Mouse (Mus musculus) gastrocnemius, postnatal 25 days (tissue): ENCODE measurements around the gene Krba1. TPM values are rescaled to one million over a fixed set of nuclear protein-coding genes. Genes with fewer than 3 reads are reported as not detected.

ENCODE experiments used
- DNase-seq: peaks from one replicate; pipeline ENCODE4 v3.0.0; 2022
- total RNA-seq, 2 experiments: library from RNA; stranded (reverse); gene quantifications; 1 replicate in 1 of 2; 2 replicates in 1 of 2; pipeline ENCODE4 v1.2.3; 2021

Gene Krba1
- total RNA-seq, 2 experiments from 2014 or later, result 14.5 to 15.9 TPM

DNA sequence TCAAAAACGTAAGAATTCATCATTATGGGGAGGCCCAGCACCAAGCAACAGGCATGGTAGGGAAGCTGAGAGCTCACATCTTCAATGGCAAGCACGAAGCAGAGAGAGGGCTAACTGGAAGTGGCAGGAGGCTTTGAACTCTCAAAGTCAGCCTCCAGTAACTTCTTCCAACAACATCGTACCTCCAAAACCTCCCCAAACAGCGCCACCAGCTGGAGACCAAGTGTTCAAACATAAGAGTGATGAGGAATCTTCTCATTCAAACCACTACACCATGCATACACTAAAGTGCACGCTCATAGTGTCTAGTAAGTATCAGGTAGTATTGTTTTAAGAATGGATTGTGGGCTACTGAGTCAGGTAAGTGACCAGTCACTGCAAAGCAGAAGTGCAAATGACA lies 28.7 kb downstream of the Krba1 start:
- no peak for DNase-seq

DNA sequence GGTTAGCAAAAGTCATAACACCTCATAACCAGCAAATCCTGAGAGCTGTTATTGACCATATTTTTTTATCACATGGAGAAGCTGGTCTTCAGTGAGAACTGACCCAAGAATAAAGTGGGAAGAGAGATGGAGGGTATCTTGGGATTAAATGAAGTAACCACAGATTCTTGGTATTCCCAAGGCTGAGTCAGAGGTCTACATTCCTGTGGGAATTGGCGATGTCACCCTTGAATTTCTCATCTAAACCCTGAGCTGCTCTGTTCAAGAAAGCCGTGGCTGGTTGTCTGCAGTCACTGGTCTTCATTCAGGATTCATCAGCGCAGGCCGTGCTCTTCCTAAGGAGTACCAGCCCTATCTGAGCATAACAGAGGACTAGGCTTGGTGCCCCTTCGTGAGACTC lies 31.6 kb downstream of the Krba1 start:
- DNase-seq, result no peak

DNA sequence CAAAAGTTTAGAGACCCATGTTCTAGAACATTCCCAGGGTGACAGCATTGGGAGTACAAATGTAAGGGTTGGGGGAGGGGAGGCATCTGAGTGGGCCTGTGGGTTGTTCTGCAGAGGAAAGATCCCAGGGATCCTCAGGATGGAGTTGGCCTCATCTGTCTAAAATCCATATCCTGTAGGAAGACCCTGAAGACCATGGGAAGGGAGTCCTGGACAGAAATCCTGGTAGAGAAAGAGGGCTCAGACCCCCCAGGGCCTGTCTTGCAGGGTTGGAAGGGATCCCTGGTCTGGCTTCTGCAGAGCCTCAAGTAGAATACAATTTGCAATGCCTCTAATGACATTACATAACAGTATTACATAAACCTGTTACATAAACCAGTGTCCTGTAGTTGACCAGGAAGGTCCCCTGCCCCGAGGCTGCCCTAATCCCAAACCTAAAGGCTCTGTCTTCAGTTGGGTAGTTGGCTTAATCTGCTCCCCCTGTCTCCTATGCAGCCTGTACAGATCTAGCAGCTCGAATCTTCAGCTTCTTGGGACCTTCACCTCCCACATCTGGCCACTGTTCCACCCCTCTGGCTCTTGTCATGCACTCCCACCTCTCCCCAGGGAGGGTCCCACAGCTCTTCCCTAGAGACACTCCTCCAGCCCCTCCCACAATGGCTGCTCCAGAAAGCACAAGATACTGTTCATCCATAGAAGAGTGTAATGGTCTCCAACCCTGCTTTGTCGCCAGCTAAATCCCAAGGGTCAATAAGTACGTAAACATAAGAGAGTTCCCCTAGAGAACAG lies 33.6 kb downstream of the Krba1 start:
- no peak for DNase-seq

DNA sequence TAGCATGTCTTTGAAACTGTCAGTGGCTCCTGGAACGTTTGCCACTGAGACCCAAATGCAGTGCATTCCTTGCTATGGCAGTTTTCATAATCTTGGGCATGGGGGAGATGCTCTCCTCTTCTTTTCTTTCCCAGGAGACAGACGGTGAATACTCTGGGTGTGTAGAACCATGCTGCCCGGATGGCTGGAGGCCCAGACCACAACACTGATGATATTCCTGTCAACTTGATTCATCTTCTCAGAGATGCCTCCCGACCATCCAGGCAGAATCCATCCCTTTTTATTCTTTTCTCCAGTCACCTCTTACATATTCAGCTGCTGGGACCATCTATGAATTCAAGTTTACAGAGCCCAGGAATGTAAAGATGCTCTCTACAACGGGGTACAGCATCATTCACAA lies 35.4 kb downstream of the Krba1 start:
- no peak for DNase-seq

DNA sequence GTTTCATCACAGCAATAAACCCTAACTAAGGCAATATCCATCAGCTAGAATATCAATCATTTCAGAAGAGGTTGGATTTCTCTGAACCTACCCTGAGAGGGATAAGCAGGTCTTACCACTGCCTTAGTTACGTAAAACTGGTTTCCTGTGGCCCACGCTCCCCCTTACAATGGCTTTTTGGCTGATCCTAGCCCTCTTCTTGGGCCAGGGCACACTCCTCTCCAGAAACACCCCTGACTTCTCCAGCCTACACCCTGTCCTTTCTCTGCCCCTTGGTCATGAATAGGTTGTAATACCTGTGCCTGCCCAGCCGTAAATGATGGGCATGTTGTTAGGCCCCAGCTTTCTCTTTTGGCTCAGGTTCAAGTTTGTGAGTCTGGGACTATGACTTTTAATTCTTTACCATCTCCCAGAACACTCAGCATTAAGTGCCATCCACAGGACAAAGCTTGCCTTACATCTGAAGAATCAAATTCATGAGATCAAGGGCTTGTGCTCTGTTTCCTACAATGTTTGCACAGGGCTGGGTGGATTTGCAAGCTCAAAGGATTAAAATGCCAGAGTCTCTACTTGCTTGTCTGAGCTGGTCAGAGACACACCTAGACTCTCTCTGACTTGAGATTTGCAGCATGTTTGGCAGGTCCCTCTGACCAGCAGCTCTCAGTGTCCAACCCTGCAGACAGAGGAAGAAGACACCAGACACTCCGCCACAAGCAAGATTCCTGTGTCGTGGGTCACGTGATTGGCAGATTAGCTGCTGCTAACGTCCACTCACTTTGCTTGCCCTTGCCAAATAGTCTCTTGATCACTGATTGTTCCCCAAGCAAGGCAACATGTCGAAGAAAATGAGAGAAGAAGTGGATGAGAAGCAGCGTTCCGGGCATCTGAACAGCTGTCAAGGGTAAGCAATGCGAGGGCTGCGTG lies 37.8 kb downstream of the Krba1 start:
- DNase-seq, result no peak

DNA sequence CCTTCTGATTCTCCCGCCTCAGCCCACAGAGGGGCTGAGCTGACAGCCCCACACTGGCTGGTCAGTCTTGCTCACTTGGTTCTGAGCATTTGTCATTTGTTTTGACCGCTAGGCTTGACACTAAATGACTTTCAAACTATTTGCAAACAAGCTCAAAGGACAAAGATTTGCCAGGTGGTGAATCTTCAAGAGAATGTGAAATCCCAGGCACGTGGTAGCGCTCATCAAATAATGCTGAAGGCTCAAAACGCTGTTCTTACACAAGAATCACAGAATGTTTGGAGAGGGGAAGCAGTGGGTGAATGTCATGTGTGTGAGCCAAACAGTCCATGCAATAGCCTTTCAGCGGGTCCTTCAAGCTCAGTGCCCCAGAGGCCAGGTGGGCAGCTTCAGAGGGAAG lies 39.3 kb downstream of the Krba1 start:
- DNase-seq, result no peak

DNA sequence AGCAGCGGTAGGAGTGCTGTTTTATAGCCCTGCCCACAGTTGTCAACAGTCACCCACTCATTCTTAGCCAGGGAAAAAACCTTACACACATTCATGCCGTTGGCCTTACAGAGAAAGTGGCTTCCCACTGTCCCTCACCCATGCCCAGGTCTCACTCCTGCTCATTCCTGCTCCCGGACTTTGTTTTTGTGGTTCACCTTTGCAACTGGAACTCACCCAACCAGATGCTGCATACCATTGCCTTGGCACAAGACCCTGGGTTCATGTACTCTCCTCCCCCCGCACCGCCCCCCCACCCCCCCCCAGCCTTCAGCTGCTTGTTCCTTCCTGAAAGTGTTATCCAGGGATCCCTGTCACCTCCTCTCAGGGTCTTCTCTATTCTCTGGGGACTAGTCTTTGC lies 39.7 kb downstream of the Krba1 start:
- DNase-seq, result no peak

DNA sequence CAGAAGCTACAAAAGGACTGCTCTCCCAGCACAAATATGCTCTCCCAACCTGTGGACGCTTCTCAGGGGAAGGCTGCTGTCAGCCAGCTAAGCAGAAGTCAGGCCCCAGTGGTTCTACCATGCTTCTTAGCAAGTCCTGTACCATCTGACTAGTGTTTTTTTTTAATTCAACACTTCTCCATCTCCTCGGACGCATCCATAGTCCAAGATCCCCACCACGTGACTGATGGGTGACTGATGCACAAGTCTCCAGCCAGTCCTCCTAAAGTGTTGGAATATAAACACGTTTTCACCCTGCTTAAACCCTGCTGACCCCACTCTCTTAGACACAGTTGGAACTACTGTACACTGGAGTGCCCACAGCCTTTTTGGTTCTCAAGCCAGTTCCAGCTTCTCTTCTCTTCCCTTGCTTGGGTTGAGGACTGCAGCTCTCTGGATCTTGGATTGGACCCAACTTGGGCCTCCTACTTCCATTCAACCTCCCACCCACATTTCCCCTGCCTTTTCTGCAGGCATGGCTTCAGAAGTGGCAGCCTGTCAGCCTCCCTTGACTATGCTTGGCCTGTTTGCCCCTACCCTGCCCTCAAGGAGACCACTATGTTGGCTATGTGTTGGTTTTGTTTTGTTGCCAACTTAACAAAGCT lies 40.4 kb downstream of the Krba1 start:
- no peak for DNase-seq

DNA sequence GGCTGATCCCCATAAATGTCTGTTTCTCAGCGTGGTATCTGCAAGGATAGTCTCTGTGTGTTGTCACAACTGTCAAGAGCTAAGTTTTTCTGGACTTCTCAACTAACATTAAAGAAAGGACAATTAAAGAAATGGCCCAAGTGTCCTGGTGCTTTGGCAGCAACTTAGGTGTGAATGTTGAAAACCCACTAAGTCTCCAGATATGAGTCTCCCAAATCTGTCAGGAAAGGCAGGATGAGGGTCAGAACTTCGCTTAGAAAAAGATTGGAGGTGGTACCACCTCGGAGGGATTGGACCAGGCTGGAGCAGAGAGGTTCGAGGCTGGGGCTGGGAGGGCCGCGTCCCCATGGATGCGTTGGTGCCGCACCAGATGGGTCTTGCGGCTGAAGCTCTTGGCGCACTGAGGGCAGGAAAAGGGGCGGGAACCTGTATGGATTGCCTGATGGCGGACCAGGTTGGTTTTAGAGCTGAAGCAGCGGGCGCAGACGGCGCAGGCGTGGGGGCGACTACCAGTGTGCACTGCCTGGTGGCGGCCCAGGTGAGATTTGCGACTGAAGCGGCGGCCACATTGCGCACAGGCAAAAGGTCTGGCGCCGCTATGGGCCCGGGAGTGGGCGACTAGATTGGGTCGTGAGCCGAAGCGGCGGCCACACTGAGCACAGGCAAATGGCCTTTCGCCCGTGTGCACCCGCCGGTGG lies 42.4 kb downstream of the Krba1 start:
- no peak for DNase-seq

DNA sequence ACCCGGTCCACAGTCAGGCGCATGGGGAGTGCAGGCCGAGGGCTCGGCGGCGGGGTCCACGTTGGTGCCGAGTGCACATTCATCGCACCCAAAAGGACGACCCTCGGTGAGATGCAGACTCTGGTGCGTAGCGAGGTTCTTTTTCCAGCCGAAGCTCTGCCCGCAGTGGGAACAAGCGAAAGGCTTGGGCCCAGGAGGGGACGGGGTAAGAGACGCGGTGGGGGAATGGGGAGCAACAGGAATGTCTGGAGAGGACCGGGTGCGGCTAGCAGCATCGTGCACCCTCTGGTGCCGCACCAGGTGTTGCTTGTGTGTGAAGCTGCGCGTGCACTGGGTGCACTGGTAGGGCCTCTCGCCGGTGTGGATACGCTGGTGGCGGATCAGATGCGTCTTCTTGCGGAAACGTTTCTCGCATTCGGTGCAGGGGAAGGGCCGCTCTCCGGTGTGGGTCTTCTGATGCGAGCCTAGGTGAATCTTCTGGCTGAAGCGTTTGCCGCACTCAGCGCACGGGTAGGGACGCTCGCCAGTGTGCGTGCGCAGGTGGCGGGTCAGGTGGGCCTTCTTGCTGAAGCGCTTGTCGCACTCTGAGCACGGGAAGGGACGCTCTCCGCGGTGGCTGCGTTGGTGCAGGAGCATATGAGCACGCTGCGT lies 43.2 kb downstream of the Krba1 start:
- no peak for DNase-seq

DNA sequence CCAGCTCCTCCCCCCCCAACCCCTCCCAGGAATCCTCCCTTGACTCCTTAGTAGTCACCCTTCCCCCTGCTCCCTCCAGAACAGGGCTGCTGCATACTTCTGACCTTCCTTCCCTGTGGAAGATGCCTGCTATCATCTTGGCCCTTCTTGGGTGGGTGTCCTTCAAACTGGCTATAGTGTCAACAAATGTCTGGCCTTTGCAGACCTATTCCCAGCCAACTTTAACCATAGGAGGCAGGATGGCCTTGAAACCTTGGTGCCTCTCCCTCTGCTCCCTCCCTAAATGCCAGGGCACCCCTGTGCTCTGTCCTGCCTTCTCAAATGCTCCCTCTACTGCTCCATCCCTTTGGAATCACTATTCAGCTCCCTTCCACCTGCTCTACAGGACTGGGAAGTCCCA lies 44.3 kb downstream of the Krba1 start:
- DNase-seq, result no peak

DNA sequence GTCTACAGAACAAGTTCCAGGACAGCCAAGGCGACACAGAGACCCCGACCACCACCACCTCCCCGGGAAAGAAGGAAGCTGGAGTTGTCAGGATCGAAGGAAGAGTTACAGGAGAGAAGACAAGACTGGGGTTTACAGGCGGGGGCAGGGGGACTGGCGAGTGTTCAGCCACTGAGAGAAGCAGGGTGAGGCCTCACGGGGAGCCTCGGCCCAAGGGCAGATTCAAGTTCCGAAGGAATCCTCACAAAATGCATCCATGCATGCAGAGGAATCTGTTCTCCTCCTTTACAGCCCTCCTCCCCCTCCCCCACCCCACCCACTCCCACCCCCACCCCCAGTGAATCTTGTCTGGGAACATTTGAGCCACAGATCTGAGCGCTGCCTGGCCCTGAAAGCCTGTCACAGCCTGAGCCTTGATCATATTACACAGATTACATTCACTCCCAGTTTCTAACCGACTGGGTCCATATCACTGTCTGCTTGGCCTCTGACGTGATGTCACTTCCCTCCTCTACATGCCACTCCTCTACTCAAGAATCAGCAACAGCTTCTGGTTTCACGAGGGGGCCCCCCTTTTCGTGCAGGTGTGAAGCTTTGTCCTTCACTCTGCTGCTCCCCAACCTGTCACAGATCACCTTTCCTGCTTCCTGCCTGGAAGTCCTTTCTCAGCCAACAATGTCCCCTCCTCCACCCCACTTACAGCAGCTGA lies 45.1 kb downstream of the Krba1 start:
- no peak for DNase-seq

DNA sequence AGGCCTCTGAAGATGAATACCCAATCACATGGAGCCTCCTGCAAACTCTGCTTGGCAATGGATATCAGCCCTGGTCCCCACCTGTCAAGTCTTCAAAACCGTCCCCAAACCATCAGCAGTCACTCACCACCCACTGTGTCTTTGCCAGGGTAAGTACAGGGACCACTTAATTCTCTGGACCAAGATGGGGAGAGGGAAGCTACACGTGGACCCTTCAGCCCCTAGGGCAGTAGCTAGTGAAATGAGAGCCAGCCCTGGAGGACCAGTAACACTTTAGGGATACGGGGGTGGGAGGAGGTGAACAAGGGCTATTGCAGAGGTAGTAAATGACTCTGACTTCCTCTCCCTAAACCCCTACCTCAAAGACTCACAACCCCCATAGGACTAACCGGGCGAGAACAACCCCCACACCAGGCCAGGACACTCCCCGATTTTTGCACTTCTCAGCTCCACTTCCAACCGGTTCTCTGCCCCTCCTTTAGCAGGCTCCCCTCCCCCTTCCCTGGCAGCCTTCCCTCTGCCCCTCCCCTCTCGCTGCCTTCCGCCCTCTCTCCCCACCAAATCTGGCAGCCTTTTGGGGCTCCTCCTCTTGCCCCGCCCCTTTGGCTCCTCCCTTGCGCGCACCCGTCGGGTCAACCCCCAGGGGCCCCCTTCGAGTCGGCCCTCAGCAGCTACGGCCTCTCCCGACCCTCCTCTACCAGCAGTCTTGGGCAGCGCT lies 48.4 kb downstream of the Krba1 start:
- DNase-seq, result peak; percentile 95

DNA sequence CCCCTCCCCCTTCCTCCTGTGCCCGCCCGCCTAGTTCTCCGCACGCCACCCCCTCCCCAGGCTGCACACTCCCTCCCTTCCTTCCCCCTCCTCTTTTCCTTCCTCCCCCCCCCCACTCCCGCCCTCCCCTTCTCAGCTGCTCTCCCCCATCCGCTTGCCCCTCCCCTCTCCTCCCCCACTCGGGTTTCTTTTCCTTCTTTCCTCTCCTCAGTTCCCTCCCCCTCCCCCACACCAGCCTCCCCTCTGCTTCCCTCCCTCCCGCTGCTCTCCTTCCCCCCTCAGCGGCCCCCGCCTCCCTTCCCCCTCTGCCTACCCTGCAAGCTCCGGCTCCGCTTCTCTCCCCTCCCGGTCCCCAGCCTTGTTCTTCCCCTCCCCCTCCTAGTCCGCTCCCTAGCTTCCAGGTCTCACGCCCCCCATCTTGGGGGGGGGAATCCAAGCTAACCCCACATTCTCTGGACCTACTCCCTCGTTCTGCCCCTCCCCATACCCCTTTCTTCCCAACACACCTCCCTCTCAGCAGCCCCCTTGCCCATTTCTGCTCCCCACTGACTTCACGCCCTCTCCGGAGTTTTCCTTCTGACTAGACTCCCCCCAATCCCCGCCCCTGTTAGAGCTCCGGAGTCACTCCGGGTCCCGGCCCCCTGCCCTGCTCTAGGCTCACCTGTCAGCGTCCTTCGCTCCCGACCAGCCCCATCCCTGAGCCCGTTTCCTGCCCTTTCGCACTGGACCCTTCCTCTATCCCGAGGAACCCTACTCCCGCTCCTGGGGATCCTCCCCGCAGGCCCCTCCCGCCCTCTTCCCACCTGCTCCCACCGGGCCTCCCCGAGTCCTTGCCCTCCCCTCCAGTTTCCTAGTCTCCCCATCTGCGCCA lies 49.2 kb downstream of the Krba1 start:
- peak; percentile 86 for DNase-seq

DNA sequence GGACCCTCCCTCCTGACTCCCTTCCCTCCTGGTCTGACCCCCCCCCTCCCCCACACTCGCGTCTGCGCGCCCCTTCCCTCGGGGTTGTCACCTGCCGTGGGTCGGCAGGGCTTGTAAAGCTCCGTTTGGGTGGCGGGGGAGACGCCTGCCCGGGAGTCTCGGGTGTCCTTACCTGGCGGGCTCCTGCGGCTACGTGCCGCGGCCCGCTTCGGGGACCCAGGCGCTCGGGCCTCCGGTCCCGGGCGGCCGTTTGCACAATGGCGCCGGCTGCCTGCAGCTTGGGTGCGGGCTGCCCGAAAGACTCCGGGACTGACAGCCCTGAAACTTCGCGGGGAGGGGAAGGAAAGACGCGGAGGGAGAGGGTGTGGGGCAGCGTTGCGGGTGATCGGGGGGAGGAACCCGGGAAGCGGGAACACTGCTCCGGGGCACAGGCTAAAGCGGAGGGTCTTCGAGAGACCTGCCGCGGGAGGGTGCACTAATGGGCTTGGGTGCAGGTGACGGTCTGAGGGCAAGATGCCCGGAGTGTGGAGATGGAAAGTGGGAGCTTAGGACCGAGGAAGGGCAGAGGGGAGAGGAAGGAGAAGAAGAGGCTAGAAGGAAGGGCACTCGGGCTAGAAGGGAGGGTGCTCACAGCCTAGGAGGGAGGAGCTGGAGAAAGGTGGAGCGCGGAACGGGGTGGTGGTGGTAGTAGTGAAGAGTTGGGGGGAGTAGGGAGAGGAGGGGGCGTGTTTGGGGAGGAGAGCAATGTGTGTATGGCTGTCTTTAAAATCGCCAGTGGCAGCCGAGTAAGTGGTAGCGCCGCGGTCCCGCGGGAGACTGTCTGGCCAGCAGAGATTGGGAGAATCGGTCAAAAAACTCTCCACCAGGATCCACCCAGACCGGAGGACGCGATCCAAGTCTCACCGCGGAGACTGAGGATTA lies 50.1 kb downstream of the Krba1 start, which contains the start of gene Zfp467:
Zfp467 (minus strand) TSS at position 645 of the 921 bp plus-strand sequence.
- peak; percentile 52 for DNase-seq

DNA sequence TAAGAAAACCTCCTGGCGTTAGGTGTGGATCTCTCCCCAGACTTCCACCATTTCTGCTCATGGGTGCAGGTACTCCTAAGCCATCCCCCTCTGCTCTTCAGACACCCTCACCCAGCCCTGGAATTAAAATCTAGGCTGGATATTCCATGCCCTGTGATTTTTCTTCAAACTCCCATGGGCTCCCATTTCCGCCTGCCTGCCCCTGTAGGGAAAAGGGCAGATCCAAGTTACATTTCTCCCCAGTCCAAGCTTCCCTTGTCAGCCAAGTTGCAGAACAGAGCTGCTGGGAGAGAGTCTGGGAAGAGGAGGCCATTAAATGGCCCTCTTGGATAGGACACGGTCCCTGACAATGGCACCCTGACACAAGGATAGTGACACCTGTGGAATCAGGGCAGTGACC lies 50.9 kb downstream of the Krba1 start:
- DNase-seq, result no peak

DNA sequence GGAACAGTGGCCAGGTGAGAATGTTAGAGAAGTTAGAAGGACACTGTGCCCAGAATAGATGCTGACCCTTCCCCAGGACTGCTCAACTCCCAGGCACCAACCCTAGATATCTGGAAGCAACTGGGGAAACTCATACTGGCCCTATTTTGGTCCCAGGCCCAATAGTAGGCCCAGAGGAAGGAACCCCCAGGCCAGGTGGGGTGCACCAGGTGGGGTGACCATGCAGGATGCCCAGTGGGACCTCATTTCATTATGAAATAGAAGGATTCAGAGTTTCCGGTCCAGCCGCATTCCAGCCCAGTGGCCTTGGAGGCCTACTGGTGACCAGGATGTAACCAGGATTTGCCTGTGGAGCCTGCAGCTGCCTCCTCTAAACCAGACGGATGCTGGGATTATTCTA lies 51.5 kb downstream of the Krba1 start:
- DNase-seq, result no peak

DNA sequence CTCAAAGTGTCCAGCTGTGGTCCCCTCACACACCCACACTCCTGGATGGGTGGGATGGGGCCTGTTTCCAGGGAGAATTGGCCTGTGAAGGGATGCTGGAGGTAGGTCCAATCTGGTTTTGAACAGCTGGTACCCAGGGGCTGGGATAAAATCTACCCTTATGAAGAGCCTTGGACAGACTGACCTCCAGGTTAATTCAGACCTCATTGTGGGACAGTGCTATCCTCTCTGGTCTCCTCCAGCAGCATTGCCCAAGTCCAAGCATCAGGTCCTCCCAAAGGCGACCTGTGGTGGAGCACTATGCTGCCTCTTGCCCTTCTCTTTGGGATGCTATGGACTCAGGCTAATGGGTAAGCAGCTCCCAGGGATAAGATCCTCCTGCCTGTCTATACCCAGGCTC lies 52.5 kb downstream of the Krba1 start, which contains the start of gene Sspo:
Sspo (plus strand) TSS at position 301 of the 400 bp plus-strand sequence.
- no peak for DNase-seq
